Mouse (Mus musculus): ENCODE results near the gene Abca12. TPM values are rescaled to one million over a fixed set of nuclear protein-coding genes. Genes with fewer than 3 reads are reported as not detected.

Abca12 gene
- total RNA-seq, 1 experiment from 2014 or later, result not detected

GRCm38 (mm10) chr1:71342861-71343554 lies 71.7 kb downstream of the Abca12 start:
- ATAC-seq (replicated peaks in 1 of 2; ENCODE audit: insufficient read depth in 1 of 2, low FRiP score in 2 of 2, low TSS enrichment in 1 of 2, low read depth in 1 of 2, poor library complexity in 2 of 2, severe bottlenecking in 2 of 2), result no peak

DNA sequence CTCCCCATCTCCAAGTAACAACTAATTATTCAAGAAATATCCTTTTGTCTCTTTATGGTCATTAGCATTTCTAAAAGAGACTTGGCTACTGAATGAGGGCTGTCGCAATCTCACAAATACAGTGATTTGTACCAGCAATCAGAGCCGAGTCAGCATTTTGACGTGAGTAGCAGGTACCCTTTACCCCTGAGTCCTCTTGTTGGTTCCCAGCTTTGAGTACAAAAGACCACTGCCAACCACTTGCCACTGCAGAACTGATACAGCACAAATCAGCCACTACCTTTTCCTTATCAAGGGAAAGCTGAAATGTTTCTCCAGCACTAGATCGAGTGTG lies 72.5 kb downstream of the Abca12 start:
- no peak for ATAC-seq (replicated peaks in 1 of 2; ENCODE audit: insufficient read depth in 1 of 2, low FRiP score in 2 of 2, low TSS enrichment in 1 of 2, low read depth in 1 of 2, poor library complexity in 2 of 2, severe bottlenecking in 2 of 2)

DNA sequence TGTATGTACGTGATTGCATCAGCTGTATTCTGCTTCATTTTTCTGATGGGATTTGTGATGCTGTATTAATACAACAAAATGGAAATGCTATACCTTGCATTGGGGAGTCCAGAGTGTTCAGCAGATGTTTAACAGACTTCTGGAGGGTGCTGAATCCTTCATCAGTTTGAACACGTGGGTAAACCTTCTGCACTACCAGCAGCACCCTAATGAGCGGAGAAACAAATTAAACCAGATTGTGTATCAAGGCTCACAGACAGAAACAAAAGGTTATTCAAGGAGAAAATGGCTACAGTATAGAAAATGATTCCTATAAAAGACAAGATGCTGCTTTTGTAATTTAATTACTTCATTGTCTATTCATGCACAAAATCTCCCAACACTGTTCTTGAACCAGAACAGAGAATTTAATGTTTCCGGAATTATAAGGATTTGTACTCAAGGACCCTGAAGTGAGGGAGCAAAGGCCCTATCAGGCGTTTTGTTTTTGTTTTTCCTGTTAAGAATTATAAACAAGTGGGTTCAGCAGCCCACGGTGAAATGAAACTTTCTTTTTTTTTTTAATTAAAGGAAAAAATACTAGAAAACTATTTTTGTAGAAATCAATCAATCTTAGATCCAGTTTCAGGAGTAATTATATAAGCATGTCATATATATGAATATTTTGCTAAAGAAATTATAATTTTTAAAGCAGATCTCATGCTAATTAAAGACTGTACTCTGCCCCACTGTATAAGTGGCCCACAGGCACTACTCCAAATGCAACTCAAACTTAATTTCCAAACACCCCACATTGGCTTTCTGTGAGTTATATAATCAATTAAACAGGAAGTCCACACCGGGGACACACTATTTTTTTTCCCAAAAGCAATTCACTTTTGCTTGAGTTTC lies 73.1 kb downstream of the Abca12 start:
- ATAC-seq (replicated peaks in 1 of 2; ENCODE audit: insufficient read depth in 1 of 2, low FRiP score in 2 of 2, low TSS enrichment in 1 of 2, low read depth in 1 of 2, poor library complexity in 2 of 2, severe bottlenecking in 2 of 2), result no peak

DNA sequence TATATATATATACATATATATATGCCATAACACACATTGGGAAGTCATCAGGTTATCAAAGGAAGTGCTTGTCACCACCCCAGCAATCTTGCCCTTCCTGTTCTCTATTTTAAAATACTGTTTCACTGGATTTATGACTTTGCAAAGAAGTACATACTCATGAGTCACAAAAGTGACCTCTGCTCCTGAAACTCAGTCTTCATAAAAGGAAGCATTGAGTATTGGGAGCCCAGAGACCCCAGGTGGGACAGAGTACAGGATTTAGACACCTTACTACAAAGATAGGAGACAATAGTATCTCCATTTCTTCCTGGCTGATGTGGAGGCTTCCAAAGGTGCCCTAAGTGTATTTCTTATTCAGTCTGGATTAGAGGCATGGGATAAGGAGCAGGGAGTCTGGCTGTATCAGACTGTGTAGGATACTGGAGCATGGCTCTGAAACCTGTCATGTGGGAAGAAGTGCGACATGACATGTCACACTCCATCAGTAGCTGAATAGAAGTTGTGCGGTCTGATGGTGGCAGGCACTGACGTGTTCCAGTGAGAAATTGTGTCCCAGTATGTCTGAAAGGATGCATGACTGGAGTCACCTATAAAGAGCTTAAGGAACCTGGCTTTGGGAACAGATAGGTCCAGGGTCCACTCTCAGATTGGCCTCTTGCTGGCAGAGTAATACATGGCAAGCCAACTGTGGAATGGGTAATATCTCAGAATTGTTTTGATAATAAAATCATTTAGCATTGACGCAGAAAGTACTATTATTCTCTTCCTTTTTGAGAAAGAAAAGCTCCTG lies 76.0 kb downstream of the Abca12 start:
- ATAC-seq (replicated peaks in 1 of 2; ENCODE audit: insufficient read depth in 1 of 2, low FRiP score in 2 of 2, low TSS enrichment in 1 of 2, low read depth in 1 of 2, poor library complexity in 2 of 2, severe bottlenecking in 2 of 2), result no peak

DNA sequence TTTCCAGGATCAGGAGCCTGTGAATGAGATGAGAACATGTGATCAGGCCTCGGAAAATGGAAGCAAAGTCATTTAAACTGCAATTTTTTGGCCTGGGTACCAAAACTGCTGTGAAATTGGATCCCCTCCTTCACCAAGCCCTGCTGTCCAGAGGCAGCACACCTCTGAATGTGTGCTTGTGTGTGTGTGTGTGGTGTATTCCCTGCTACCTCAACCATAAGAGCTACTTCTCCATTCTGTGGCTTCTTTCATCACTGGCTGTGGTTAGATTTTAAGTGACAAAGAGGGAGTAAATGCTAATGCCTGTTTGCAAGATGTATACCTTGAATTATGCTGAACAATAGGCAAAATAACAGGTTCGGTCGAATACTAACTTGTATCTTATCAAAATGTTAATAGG lies 84.4 kb downstream of the Abca12 start:
- peak in 1 of 2 experiments; percentile 42; a peak in 1 of 4 replicates for ATAC-seq (replicated peaks in 1 of 2; ENCODE audit: insufficient read depth in 1 of 2, low FRiP score in 2 of 2, low TSS enrichment in 1 of 2, low read depth in 1 of 2, poor library complexity in 2 of 2, severe bottlenecking in 2 of 2)

DNA sequence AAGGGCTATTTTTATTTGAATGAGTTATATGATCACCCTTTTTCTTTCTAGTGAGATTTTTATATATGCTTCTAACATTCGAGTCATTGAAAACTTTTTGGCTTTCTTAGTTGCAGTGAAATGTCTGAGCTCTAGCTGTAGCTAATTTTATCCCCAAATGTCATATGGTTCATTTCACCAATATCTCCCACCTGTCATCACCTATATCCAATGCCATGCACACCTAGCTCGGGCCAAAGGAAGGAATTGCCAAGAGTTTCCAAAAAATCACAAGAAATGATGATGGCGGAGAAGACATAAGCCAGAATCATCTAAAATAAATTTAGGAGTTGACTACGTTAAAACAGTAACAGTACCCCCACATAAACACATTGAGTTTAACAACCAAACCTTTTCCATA lies 102.5 kb downstream of the Abca12 start:
- no peak for ATAC-seq (replicated peaks in 1 of 2; ENCODE audit: insufficient read depth in 1 of 2, low FRiP score in 2 of 2, low TSS enrichment in 1 of 2, low read depth in 1 of 2, poor library complexity in 2 of 2, severe bottlenecking in 2 of 2)

DNA sequence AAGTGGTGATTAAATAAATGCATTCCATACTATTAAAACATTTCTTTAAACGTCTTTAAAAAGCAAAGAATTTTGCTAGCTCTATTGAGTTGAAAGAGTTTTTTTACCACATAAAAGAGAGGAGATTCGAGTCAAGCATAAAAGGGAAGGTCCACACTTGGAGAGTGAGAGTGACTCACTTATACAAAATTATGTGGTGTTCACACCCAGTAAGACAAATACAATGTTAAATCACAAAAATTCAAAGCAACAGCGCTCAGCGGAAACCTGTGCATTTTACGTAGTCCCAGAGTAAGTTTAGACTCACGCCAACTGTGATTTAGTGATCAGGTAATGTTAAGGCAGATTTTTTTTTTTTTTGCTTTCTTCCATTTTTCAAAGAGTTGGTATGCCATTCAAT lies 104.1 kb downstream of the Abca12 start:
- ATAC-seq (replicated peaks in 1 of 2; ENCODE audit: insufficient read depth in 1 of 2, low FRiP score in 2 of 2, low TSS enrichment in 1 of 2, low read depth in 1 of 2, poor library complexity in 2 of 2, severe bottlenecking in 2 of 2), result no peak

GRCm38 (mm10) chr1:71307362-71307761 lies 107.3 kb downstream of the Abca12 start:
- no peak for ATAC-seq (replicated peaks in 1 of 2; ENCODE audit: insufficient read depth in 1 of 2, low FRiP score in 2 of 2, low TSS enrichment in 1 of 2, low read depth in 1 of 2, poor library complexity in 2 of 2, severe bottlenecking in 2 of 2)

- no peak for ATAC-seq (replicated peaks in 1 of 2; ENCODE audit: insufficient read depth in 1 of 2, low FRiP score in 2 of 2, low TSS enrichment in 1 of 2, low read depth in 1 of 2, poor library complexity in 2 of 2, severe bottlenecking in 2 of 2)
Observed at GRCm38 (mm10) chr1:71306196-71306595, 108.5 kb downstream of the Abca12 start.

- no peak for ATAC-seq (replicated peaks in 1 of 2; ENCODE audit: insufficient read depth in 1 of 2, low FRiP score in 2 of 2, low TSS enrichment in 1 of 2, low read depth in 1 of 2, poor library complexity in 2 of 2, severe bottlenecking in 2 of 2)
Observed at GRCm38 (mm10) chr1:71304588-71304987, 110.1 kb downstream of the Abca12 start.

DNA sequence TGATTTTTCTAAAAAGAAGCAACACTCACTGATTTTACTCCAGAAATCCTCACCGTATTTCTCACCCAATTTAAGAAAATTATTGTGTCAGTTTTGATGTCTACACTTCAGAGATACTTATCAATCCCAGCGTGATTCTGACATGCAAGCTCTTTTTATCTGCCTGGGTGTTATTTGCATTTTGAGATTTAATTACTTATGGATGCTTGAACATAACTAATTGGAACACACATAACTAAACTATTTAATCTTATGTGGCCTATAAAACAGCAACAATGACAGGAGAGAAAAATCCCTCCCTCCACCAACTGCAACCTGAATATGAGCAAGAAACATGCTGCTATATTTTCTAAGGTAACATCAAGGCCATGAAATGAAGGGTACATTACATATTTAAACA lies 117.7 kb downstream of the Abca12 start:
- no peak for ATAC-seq (replicated peaks in 1 of 2; ENCODE audit: insufficient read depth in 1 of 2, low FRiP score in 2 of 2, low TSS enrichment in 1 of 2, low read depth in 1 of 2, poor library complexity in 2 of 2, severe bottlenecking in 2 of 2)

- no peak for ATAC-seq (replicated peaks in 1 of 2; ENCODE audit: insufficient read depth in 1 of 2, low FRiP score in 2 of 2, low TSS enrichment in 1 of 2, low read depth in 1 of 2, poor library complexity in 2 of 2, severe bottlenecking in 2 of 2)
Observed at GRCm38 (mm10) chr1:71296585-71296984, 118.1 kb downstream of the Abca12 start.

GRCm38 (mm10) chr1:71291917-71292316 lies 122.8 kb downstream of the Abca12 start:
- ATAC-seq (replicated peaks in 1 of 2; ENCODE audit: insufficient read depth in 1 of 2, low FRiP score in 2 of 2, low TSS enrichment in 1 of 2, low read depth in 1 of 2, poor library complexity in 2 of 2, severe bottlenecking in 2 of 2), result no peak

DNA sequence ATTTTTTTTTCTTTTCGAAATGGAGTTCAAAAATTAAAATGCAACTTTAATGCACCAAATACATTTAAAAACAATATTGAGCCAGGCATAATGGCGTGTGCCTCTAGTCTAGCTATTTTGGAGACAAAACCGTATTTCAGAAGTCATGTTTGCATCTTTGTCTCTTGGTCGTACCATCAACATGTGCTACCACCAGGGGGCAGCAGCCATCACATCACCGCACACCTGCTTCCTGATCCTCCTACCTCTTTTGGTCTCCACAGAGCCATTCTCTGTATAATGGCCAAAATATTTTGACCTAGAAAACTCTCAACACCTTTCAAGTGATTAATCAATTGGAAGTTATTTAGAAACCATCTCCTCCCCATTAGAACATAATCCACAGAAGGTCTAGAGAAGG lies 125.2 kb downstream of the Abca12 start:
- peak; percentile 53 to 82; a peak in 3 of 4 replicates for ATAC-seq (replicated peaks in 1 of 2; ENCODE audit: insufficient read depth in 1 of 2, low FRiP score in 2 of 2, low TSS enrichment in 1 of 2, low read depth in 1 of 2, poor library complexity in 2 of 2, severe bottlenecking in 2 of 2)

GRCm38 (mm10) chr1:71276940-71277339 lies 137.8 kb downstream of the Abca12 start:
- ATAC-seq (replicated peaks in 1 of 2; ENCODE audit: insufficient read depth in 1 of 2, low FRiP score in 2 of 2, low TSS enrichment in 1 of 2, low read depth in 1 of 2, poor library complexity in 2 of 2, severe bottlenecking in 2 of 2), result no peak

DNA sequence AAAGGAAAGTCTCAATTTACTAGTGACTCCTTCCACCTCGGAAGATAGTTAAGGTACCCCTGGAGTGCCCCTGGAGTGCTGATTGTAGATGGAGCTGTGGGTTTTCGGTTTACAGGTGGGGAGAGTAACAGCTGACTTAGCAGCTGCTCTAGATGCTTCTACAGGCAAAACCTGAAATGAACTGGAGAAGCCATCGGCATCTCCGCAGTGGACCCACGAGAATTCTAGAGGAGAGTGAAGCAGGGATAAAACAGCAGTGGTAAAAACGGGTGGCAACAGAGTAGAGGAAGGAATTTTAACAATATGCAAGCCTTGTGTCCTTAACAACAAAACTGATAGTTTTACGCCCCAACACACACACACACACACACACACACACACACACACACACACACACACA lies 142.2 kb downstream of the Abca12 start:
- ATAC-seq (replicated peaks in 1 of 2; ENCODE audit: insufficient read depth in 1 of 2, low FRiP score in 2 of 2, low TSS enrichment in 1 of 2, low read depth in 1 of 2, poor library complexity in 2 of 2, severe bottlenecking in 2 of 2), result no peak

GRCm38 (mm10) chr1:71272077-71272476 lies 142.6 kb downstream of the Abca12 start:
- no peak for ATAC-seq (replicated peaks in 1 of 2; ENCODE audit: insufficient read depth in 1 of 2, low FRiP score in 2 of 2, low TSS enrichment in 1 of 2, low read depth in 1 of 2, poor library complexity in 2 of 2, severe bottlenecking in 2 of 2)

DNA sequence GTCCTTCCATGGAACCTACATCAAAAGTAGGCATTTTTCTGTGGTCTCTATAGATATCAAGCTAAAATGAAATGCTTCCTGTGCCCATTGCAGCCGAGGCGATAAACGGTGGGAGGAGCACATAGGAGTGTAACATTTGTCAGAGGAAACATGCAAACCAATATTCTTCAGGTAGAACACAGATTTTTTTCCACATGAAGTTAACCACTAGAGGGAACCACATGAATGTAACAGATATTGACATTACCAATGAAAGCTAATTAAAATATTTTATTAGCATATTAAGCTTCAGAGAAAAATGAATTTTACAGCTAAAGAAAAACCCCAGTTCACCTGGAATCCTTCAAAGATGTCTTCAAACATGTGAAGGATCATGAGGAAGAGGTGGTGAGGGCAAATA lies 144.6 kb downstream of the Abca12 start:
- ATAC-seq (replicated peaks in 1 of 2; ENCODE audit: insufficient read depth in 1 of 2, low FRiP score in 2 of 2, low TSS enrichment in 1 of 2, low read depth in 1 of 2, poor library complexity in 2 of 2, severe bottlenecking in 2 of 2), result no peak
